Mouse (Mus musculus): ENCODE data around the gene Sh3rf3. TPM values are rescaled to one million over a fixed set of nuclear protein-coding genes. Genes with fewer than 3 reads are reported as not detected.

Sh3rf3 gene
- total RNA-seq (2021): 1 to 10 TPM; 2.4 to 2.6 TPM
- long read RNA-seq, experiment 1: 0 reads
- long read RNA-seq, experiment 2: 0 reads

- DNase-seq (ENCODE audit: low spot score in 2 of 2): peak in 1 of 2 experiments; percentile 5
Observed at GRCm38 (mm10) chr10:58813081-58813800, at the start of gene Sh3rf3. Gene Sh3rf3 (plus strand): TSS chr10:58813359.

- no peak for DNase-seq (ENCODE audit: low spot score in 2 of 2)
Observed at GRCm38 (mm10) chr10:58788486-58789274, 24.5 kb upstream of the Sh3rf3 start.

- DNase-seq (ENCODE audit: low spot score in 2 of 2): no peak
Observed at GRCm38 (mm10) chr10:58797555-58797954, 15.6 kb upstream of the Sh3rf3 start.

GRCm38 (mm10) chr10:58798156-58798555 is 15.0 kb upstream of the Sh3rf3 start:
- no peak for DNase-seq (ENCODE audit: low spot score in 2 of 2)

DNA sequence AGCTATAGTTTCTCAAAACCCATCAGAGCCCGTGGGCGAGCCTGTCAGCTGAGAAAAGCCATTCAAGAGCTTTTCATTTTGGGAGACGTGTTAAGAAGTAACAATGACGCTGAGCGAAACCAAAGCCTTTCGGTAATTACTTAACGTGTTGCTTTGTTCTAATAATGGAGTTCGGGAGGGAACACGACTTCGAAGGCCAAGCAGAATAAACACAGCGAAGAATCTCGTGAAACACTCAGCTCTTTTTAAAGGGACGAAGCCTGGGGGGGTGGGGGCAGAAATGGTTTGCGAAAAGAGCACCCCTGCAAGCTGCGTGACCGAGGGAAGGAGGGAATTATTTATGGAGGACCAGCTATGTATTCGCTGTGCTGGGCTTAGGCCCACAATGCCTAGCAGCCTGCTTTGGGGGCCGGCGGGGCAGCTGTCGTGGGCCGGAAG is 12.1 kb upstream of the Sh3rf3 start:
- DNase-seq (ENCODE audit: low spot score in 2 of 2): no peak

DNA sequence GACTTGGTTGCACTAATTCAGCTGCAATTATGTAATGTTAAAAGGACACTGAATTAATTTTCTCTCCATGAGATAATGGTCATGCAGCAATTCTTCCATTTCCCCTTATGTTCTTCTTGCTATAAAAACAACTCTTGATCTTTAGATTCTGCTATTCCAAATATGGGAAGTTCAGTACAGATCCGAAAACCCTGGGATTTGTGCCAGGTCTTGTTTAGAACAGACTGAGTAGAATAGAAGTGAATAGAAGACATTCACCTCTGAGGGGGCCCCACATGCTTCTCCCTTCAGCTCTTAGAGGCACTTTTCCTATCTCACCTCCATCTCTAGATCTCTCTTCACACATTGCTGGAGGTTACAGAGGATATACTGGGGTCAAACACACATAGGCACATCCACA is 10.8 kb upstream of the Sh3rf3 start:
- DNase-seq (ENCODE audit: low spot score in 2 of 2): no peak

GRCm38 (mm10) chr10:58807956-58808355 is 5.2 kb upstream of the Sh3rf3 start:
- DNase-seq (ENCODE audit: low spot score in 2 of 2): no peak

GRCm38 (mm10) chr10:58810181-58810580 is 3.0 kb upstream of the Sh3rf3 start:
- no peak for DNase-seq (ENCODE audit: low spot score in 2 of 2)

DNA sequence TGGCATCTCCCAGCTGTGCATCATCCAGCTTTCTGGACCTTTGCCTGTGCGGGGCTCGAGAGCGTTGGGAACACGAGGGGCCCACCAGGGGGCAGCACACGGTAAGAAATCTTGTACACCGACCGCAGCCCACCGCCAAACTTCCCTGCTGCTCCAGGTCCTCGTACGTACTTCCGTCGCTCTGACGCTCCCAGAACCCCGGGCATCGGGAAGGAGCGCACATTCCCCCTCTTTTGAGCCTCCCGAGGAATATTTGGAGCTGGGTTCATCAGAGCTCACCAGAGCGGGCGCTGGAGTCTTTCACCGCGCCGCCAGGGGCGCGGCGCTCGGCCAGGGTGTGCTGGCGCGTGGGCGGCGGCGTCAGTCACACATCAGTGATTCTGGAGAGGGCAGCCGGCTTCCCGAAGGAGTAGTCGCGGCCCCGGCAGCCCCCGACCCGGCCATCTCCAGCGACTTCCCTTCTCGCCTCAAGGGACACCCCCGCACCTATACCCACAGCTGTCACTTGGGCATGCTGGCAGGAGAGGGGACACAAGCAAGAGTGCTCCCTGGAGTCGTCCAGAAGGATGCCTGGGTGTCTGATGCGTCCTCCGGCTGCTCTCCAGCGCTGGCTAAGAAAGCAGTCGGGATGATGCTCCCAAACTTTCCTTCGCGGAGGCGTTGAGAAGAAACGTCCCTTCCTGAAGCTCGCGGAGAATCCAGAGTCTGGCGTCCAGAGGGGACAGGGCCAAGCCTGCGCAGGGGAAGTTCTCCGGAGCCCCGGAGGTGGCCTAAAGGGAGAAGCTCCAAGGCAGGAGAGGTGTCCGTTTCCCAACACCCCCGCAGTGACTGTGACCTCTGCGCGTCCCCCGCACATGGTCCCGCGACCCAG is 714 bp upstream of the Sh3rf3 start:
- peak; percentile 49 to 60 for DNase-seq (ENCODE audit: low spot score in 2 of 2)

- DNase-seq (ENCODE audit: low spot score in 2 of 2): no peak
Observed at GRCm38 (mm10) chr10:58813801-58814191, 637 bp downstream of the Sh3rf3 start.

DNA sequence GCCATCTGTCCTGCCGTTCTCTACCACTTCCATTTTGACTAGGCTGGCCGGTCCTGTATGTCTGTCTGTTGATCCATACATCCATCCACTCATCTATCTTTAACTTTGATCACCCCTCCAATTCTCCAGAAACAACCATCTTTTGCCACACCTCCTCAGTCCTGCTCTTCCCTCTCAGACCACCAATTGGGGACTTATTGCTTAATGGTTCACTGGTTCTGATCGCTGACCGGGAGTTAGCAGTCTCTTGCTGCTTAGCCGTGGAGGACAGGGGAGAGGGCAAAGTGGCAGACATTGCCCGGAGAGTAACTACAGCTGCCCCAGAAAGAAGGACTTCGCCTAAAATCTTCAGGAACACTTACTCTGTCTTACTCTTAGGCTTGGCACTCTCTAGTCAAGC is 1.3 kb downstream of the Sh3rf3 start:
- DNase-seq (ENCODE audit: low spot score in 2 of 2): no peak

- DNase-seq (ENCODE audit: low spot score in 2 of 2): no peak
Observed at GRCm38 (mm10) chr10:58824016-58824568, 10.9 kb downstream of the Sh3rf3 start.

DNA sequence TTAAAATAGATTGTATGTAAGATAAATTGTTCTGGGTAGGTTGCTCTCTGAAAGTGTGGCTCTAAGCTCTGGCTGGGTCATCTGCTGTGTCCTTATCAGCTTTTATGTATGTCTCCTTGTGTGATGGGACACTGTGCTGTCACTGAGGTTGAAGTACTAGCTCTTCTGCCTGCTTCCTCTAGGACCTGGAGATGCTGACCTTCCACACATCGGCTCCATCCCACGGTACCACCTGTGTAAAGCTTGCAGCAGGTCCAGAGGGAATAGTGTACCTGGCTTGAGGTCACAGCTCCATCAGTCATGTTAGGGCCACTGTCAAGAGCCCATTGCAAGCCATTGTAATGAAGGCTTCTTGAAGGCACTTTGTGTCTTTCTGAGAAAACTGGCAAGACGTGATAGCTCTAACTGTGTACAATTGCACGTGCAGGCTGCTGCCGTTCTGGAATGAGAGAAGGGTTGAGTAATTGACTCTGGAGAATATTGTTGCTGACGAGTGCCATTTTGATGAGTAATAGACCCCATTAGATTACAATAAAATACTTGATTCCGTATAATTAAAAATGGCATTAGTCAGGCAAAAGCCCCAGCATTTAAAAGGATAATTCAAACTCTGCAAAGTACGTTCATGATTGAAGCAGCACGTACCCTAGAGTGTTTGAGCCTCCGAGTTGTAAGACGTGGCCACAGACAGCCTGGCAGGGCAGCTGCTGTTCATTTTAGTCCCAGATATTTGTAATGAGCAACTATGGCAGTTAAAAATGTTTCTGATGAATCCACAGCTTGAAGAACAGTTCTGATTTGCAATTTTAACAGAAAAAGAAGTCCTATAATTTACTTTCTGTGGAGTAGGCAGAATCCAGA is 16.3 kb downstream of the Sh3rf3 start:
- no peak for DNase-seq (ENCODE audit: low spot score in 2 of 2)

DNA sequence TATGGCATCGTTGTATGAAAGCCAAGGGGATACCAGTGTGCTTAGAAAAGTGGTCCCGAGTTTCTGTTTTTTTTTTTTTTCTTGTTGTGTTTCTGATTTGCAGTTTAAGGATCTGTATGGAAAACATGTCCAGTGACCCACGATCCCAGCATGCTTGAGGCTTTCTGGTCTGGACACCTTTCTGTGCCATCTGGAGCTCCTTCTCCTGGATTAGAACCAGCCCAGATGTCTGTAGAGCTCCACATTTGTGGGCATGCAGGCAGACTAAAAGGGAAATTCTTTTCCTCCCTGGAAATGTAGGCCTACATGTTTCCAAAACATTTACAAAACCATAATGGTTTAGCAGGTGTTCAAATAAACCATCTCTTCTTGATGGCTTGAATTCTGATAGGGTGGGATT is 20.0 kb downstream of the Sh3rf3 start:
- no peak for DNase-seq (ENCODE audit: low spot score in 2 of 2)

DNA sequence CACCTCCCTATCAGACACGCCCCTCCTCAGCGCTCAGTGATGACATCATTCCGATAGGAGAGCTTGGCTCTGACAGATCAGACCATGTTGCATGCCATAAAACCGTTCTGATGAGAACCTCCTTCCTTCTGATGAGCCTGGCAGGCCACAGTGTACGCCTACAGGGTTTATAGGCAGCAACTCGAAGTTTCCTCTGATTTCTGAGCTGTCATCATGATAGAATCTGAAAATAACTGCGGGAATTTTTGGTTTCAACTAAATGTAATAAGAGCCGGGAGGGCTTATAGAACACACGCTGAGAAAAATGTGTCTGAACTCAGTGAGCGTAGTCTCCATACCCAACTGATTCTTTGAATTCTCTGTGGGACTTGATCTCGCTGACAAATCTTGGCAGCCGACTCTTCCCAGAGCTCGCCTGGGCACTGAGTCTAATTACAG is 20.6 kb downstream of the Sh3rf3 start:
- no peak for DNase-seq (ENCODE audit: low spot score in 2 of 2)

DNA sequence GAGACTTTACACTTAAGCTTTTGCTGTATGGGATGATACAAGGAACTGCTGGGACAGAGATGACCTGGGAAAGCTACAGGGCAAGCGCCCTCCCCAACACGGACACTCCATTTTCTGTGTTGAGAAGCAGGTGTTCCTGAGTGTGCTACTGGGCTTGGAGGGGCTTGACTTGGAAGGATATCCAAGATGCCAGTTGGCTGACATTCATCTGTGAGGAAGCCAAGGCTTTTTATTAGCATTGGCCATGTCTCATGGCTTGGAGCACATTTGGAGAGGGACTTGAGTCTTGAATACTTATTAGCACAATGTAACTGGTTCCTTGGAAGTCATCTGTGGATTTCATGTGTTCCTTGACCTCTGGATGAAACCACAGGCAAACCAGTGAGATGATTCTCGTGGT is 23.2 kb downstream of the Sh3rf3 start:
- DNase-seq (ENCODE audit: low spot score in 2 of 2): no peak

DNA sequence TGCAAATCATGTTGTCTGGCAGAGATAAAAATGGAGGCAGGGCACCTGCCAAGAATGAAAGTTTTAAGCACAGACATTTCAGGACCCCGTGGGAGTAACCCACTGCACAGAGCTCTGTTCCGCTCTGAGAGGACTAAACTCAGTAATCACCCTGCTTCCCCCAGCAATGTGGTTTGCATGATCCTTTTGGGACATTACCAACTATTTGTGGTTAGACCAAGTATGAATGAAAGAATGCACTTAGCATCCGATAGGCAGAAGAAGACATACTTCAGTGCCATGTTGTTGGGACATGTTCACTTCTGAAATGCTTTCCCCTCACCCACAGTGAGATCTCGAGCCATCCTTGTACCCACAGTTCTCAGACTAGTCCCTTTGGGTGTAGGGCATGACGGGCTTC is 24.3 kb downstream of the Sh3rf3 start:
- no peak for DNase-seq (ENCODE audit: low spot score in 2 of 2)

DNA sequence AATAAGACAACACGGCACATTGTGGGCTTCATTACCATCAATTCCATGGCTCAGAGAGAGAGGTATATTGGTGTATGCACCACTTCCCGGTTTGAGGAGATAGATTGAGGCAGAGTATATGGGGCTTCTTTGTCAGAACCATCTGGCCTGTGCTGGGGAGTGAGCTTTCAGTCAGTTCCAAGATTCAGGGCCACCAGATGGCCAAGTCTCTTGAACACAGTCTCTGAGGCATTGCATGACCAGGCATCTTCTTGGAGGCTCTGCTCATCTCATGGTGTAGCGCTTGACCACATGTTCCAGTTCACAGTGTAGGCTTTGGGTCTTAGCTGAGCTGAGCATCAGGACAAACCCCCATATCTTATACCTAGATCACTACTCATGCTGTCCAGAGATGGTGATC is 28.8 kb downstream of the Sh3rf3 start:
- no peak for DNase-seq (ENCODE audit: low spot score in 2 of 2)

DNA sequence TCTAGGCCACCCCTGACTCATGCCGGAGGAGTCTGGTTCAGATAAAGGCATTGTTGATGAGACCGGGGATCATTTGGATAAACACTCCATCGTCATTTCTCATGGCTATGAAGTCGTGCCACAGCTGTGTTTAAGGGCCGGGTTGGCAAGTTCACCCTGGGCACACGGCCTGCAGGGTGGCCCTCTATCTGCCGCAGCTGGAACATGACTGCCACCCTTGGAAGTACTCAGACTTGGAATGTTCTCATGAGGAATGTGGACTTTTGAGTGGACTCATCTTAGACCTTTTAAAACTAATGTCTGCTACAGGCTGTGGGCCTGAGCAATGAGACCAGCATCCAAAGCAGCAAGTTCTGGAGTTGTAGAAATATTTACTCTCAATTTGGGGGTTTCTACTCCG is 29.9 kb downstream of the Sh3rf3 start:
- DNase-seq (ENCODE audit: low spot score in 2 of 2): no peak

DNA sequence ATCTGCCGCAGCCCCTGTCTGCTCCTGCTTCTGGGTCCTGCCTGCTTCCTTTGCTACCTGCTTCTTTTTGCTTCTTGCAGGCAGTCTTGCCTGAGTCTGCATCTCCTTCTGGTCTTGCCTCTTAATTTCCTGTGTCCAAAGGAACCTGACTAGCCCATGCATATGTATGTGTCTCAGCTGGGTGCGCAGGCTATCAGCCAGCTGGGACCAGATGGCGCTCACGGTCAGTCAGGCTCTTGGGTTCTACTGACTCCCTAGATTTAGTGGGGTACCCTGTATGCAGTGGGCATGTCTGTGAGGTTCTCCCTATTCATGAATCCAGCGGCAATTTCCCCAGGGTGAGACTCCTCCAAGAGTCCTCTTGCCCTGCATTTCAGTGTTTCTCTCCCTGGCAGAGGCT is 35.0 kb downstream of the Sh3rf3 start:
- DNase-seq (ENCODE audit: low spot score in 2 of 2): no peak

All from adrenal gland, postnatal 4 days (tissue).